15 mouse cellular contexts compared by ENCODE assay signal in genomic region chr15:83466331-83466730, GRCm38 (mm10).
"Had no signal": no experiment of that assay in that cellular context is flagged by ENCODE, and none has a peak within 500 bp of the region (broad histone marks: within the 10 kb centered on the region; RNA-seq: fewer than 3 reads in every experiment).

No protein-coding gene starts in this region.

- H3K4me3 ChIP-seq: left cerebral cortex, adult 2 months; liver, embryonic 13.5 days; midbrain, embryonic 12.5 days; myocyte; neural tube, embryonic 13.5 days had no signal

- H3K9me3 ChIP-seq: liver, embryonic 13.5 days; midbrain, embryonic 12.5 days; neural tube, embryonic 13.5 days had no signal

- DNase-seq: kidney, adult 11 months; kidney, postnatal 25 days; layer of hippocampus, postnatal 36 days; liver, embryonic 13.5 days; lung, adult 2 months; lung, postnatal 14 days; lung, postnatal 4 days; retina, postnatal 1 day; right cerebral cortex, postnatal 25 days; thymus, postnatal 25 days had no signal

- H3K36me3 ChIP-seq: liver, embryonic 13.5 days; midbrain, embryonic 12.5 days; neural tube, embryonic 13.5 days had no signal

- H3K27ac ChIP-seq: left cerebral cortex, adult 2 months; liver, embryonic 13.5 days; midbrain, embryonic 12.5 days; neural tube, embryonic 13.5 days had no signal

- H3K4me2 ChIP-seq: liver, embryonic 13.5 days; midbrain, embryonic 12.5 days; neural tube, embryonic 13.5 days had no signal

- H3K27me3 ChIP-seq: midbrain, embryonic 12.5 days; neural tube, embryonic 13.5 days had no signal

- ATAC-seq: midbrain, embryonic 16.5 days had no signal

- H3K9ac ChIP-seq: liver, embryonic 13.5 days; midbrain, embryonic 12.5 days; neural tube, embryonic 13.5 days had no signal
